Mouse (Mus musculus) neural tube, embryonic 14.5 days (tissue): ENCODE results near the gene 2510009E07Rik. TPM values are rescaled to one million over a fixed set of nuclear protein-coding genes. Genes with fewer than 3 reads are reported as not detected.
A peak's percentile ranks its signal among the peaks of the same experiment; 100 is the strongest.

Source experiments
- ATAC-seq: fragments of 200-750 bp; cut with Nextera tagmentation; 2 replicates; pipeline ENCODE4 v1.8.0; 2017; ENCODE audit warnings: low read depth, mild to moderate bottlenecking, moderate TSS enrichment, moderate library complexity
- H3K27ac ChIP-seq: fragments of 300-500 bp; sonication (generic); 2 replicates; pipeline ENCODE4 v1.5.1; 2014; ENCODE audit warnings: low read depth, mild to moderate bottlenecking, control low read depth, low read length, moderate library complexity, mixed read lengths
- H3K27me3 ChIP-seq: fragments of 300-500 bp; sonication (generic); 2 replicates; pipeline ENCODE4 v1.6.1; 2014; ENCODE audit warnings: low read length; ENCODE audit not compliant: control insufficient read depth, insufficient read depth
- H3K36me3 ChIP-seq: fragments of 300-500 bp; sonication (generic); 2 replicates; pipeline ENCODE4 v1.6.1; 2014; ENCODE audit warnings: low read length, mixed read lengths; ENCODE audit not compliant: control insufficient read depth, insufficient read depth
- H3K4me1 ChIP-seq: fragments of 300-500 bp; sonication (generic); 2 replicates; pipeline ENCODE4 v1.6.1; 2014; ENCODE audit warnings: low read length; ENCODE audit not compliant: control insufficient read depth, insufficient read depth
- H3K4me2 ChIP-seq: fragments of 300-500 bp; sonication (generic); 2 replicates; pipeline ENCODE4 v1.6.1; 2014; ENCODE audit warnings: mild to moderate bottlenecking, low read depth, low read length, control low read depth
- H3K4me3 ChIP-seq: fragments of 300-500 bp; sonication (generic); 2 replicates; pipeline ENCODE4 v1.5.1; 2014; ENCODE audit warnings: low read depth, low read length, control low read depth, mixed read lengths
- H3K9ac ChIP-seq: fragments of 300-500 bp; sonication (generic); replicated peaks from 2 replicates; pipeline ENCODE4 v1.6.1; 2014; ENCODE audit warnings: low read depth, mild to moderate bottlenecking, control low read depth, low read length, mixed read lengths
- H3K9me3 ChIP-seq: fragments of 300-500 bp; sonication (generic); 2 replicates; pipeline ENCODE4 v1.6.1; 2016; ENCODE audit warnings: low read length; ENCODE audit not compliant: control insufficient read depth
- WGBS: fragments of 180-500 bp; shearing (Covaris S2); extraction: QIAGEN DNeasy Blood & Tissue Kit; methylation state at CpG from one replicate; pipeline ENCODE4 v1.1.7; 2014; 5-methylcytosine and 5-hydroxymethylcytosine counted together
- polyA plus RNA-seq: library from polyadenylated mRNA; unstranded; fragments of >200 nt; fragmentation: Nextera tagmentation; extraction: Ambion mirVana; gene quantifications from 2 replicates; pipeline ENCODE4 v1.2.1, GENCODE M21; 2014

Gene 2510009E07Rik
- polyA plus RNA-seq, result 43.7 and 51.5 TPM in 2 replicates

DNA sequence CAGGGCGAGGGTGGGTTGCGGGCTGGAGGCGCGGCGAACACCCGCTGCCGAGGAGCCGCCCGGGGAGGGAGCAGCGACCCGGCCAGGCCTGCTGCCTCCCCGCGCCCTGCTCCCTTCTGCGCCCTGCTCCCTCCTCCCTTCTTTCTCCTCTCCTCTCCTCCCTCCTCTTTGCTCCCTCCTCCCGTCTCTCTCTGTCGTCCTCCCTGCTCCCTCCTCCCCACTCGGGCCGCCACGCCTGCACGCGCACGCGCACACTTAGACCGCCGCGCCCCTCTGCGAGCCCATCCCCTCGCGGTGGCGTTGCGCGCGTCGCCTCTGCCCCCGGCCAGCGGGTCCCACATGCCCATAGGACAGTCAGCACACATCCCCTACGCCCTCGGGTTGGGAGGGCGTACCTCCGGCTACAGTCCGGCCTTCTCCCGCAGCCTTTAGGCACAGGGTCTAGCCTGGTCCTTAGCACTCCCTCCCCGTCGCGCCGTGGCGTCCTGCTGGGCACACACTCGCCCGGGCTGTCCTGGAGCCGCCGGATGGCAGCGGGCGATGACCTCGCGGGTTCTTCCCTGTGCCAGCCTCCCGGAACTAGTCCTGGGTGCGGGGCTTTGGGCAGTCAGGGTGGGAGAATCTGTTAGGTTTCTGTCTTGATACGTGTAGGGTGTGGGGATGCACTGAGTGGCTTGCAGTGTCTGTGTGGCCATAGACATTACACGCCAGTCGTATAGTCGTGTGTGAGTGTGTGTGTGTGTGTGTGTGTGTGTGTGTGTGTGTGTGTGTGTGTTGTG lies at the start of gene 2510009E07Rik:
2510009E07Rik (minus strand) TSS at position 203 of the 779 bp plus-strand sequence.
- Histone ChIP-seq H3K4me3 (peak within 1 kb of the TSS; percentile 90), H3K9me3 (no peaks in the 10 kb centered on the region), H3K4me2 (peak within 1 kb of the TSS; percentile 85), H3K9ac (peak within 1 kb of the TSS; percentile 96), H3K4me1 (peaks cover 25% of the 10 kb centered on the region; the same call in 1 of the 2 replicates), H3K36me3 (no peaks in the 10 kb centered on the region), H3K27me3 (no peaks in the 10 kb centered on the region), H3K27ac (peak within 1 kb of the TSS; percentile 96)
- under 1% methylated on average over 43 of the region's 61 CpGs for WGBS
- ATAC-seq, result peak; percentile 92

DNA sequence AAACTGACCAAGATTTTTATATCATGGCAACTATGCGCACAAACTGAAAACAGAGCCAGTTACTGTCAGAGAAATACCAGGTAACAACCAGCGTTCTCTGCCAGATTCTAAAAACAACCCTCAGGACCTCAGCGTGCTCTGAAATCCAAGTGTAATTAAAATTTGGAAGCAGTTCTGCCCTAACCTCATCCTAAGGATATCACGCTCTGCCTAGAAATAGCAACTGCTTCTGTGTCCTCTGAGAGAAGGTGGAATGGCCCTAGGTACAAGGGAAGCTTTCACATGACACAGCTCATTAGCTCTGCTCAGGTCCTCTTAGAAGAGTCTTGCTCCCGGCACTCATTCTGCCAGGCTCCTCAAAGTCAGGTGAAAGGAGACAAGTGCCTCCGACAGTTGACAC lies 48.9 kb upstream of the 2510009E07Rik start:
- Histone ChIP-seq H3K9ac (no peak overlapping the region), H3K9me3 (no peaks in the 10 kb centered on the region), H3K4me1 (no peaks in the 10 kb centered on the region), H3K36me3 (no peaks in the 10 kb centered on the region), H3K27me3 (no peaks in the 10 kb centered on the region), H3K4me2 (no peak overlapping the region), H3K27ac (no peak overlapping the region), H3K4me3 (no peak overlapping the region)
- ATAC-seq, result no peak
- WGBS, result 92% methylated on average over 6 of the region's 6 CpGs

DNA sequence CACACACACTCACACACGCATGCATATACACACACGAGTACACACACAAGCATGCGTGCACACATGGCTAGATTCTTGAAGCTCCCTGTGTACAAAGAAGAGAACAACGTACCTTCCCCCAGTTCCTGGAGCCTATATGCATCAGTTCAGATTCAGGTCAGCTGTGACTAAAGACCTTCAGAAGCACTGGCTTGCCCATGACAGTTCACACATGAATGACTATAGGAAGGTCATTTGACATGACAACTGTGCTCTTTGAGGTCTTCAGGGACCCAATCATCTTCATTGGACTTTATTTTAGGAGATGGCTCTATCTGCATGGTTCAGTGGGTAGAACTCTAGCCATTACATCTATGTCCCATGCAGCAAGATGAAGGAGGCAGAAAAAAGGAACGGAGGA lies 48.4 kb upstream of the 2510009E07Rik start:
- no peak for ATAC-seq
- Histone ChIP-seq H3K4me1 (no peaks in the 10 kb centered on the region), H3K27me3 (no peaks in the 10 kb centered on the region), H3K4me3 (no peak overlapping the region), H3K27ac (no peak overlapping the region), H3K36me3 (no peaks in the 10 kb centered on the region), H3K9ac (no peak overlapping the region), H3K9me3 (no peaks in the 10 kb centered on the region), H3K4me2 (no peak overlapping the region)
- 90% methylated on average over 5 of the region's 5 CpGs for WGBS

DNA sequence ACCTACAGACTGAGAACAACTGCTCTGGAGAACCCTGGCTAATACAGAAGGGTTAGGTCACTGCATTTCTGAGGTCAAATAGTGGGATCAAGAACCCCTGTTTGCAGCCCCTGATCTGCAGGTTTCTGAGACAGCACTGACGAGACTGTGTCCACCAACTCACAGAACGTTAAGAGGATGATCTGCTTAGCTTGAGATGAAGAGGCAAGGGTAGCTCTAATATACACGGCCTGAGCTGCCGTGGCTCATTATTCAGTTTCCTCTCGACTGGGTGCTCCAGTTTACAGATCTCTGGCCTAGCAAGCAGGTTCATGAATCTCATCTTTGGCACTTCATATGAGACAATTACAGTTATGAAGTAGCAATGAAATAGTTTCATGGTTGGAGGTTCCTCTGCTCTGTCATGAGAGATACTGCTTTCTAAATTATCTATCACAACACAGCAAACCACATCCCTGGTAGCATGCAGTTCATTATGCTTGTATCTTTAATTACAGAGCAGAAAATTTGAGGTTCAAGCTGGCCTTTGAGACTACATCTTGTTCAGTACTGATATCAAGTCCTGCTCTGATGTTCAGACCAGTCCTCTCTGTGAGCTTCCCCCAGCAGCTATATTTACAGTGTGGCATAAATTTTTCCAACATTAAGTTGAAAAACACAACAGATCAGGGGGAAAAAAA lies 47.9 kb upstream of the 2510009E07Rik start:
- Histone ChIP-seq H3K9ac (no peak overlapping the region), H3K27ac (no peak overlapping the region), H3K9me3 (no peaks in the 10 kb centered on the region), H3K27me3 (no peaks in the 10 kb centered on the region), H3K36me3 (no peaks in the 10 kb centered on the region), H3K4me2 (no peak overlapping the region), H3K4me1 (no peaks in the 10 kb centered on the region), H3K4me3 (no peak overlapping the region)
- ATAC-seq, result no peak
- WGBS, result 85% methylated on average over 5 of the region's 5 CpGs

DNA sequence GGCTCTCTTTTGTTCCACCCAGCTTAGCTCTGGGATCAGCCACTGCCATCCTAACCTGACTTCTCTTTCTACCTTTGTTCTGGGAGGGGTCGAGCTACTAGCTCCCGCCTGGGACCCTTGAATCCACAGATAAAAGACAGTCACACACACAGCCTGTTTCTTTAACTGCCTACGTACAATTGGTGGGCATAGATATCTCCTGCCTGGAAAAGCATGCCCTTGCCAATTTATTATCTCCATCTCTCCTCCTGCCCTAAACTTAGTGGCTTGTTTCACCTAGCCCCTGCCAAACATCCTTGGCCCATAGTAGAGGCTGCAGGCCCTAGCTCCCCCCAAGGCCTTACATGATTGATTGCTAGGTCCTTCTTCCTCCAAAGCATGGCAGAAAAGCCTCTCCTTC lies 47.1 kb upstream of the 2510009E07Rik start:
- 93% methylated on average over 3 of the region's 3 CpGs for WGBS
- Histone ChIP-seq H3K9ac (no peak overlapping the region), H3K9me3 (no peaks in the 10 kb centered on the region), H3K27ac (no peak overlapping the region), H3K27me3 (no peaks in the 10 kb centered on the region), H3K4me3 (no peak overlapping the region), H3K4me1 (no peaks in the 10 kb centered on the region), H3K4me2 (no peak overlapping the region), H3K36me3 (no peaks in the 10 kb centered on the region)
- no peak for ATAC-seq

DNA sequence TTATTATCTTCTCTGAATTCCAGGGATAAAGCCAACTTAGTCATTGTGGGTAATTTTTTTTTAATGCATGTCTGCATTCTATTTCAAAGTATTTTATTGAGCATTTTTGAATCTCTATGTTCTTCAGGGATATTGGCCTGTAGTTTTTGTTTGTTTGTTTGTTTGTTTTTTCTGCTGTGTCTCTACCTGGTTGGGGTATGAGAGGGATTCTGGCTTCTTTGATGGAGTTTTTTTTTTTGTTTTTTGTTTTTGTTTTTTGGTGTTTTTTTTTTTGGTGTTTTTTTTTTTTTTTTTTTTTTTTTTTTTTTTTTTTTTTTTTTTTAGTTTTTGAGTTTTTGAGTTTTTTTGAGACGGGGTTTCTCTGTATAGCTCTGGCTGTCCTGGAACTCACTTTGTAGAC lies 41.2 kb upstream of the 2510009E07Rik start:
- no peaks in the 10 kb centered on the region for H3K4me1 ChIP-seq
- ATAC-seq, result no peak
- H3K27ac ChIP-seq, result no peak overlapping the region
- no peaks in the 10 kb centered on the region for H3K36me3 ChIP-seq
- no peak overlapping the region for H3K9ac ChIP-seq
- no peak overlapping the region for H3K4me2 ChIP-seq
- 79% methylated on average over 1 of the region's 1 CpGs for WGBS
- no peak overlapping the region for H3K4me3 ChIP-seq
- no peaks in the 10 kb centered on the region for H3K27me3 ChIP-seq
- H3K9me3 ChIP-seq, result no peaks in the 10 kb centered on the region

DNA sequence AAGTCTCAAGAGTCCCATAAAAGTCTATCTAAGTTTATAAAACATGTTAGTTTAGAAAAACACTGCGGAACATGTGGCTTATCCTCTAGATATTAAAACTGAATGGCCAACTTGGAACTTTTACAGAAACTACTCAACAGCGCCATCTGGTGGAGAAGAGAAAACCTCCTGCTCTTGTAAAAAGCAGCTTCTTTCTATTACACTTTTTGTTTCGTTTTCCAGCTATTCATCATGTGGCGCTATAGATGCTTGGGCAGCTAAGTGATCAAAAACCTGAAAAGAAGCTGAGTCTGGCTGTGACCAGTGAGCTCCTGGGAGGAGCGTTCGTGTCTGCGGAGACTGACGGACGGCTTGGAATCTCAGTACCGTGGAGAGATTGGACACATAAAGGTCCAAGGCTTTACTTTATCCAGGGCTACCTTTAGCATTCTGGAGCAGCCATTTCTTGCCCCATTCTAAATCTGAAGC lies 33.5 kb upstream of the 2510009E07Rik start:
- peak overlapping the region; percentile 16; the same call in 1 of the 2 replicates for H3K4me3 ChIP-seq
- peak overlapping the region; percentile 41 for H3K4me2 ChIP-seq
- no peak overlapping the region; the same call in 1 of the 2 replicates for H3K9ac ChIP-seq
- H3K27ac ChIP-seq, result no peak overlapping the region
- no peaks in the 10 kb centered on the region for H3K36me3 ChIP-seq
- H3K4me1 ChIP-seq, result no peaks in the 10 kb centered on the region
- ATAC-seq, result peak; percentile 51
- no peaks in the 10 kb centered on the region for H3K9me3 ChIP-seq
- WGBS, result 27% methylated on average over 10 of the region's 10 CpGs
- H3K27me3 ChIP-seq, result no peaks in the 10 kb centered on the region

DNA sequence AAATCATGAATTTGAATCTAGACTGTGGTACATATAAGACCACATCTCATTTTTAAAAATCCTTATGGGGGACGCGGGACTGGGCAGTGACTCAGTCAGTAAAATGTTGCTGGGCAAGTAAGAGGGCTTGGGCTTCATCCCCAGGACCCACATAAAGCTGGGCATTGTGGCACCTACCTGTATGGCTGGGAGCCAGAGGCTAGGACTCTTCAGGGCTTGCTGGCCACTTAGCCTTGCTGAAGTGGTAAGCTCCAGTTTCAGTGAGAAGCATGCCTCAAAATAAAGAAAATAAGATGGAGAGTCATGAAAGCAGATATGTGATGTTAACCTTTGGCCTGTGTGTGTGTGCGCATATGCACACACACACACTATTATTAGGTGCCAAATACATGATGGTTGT lies 33.0 kb upstream of the 2510009E07Rik start:
- no peak overlapping the region for H3K4me2 ChIP-seq
- H3K4me3 ChIP-seq, result no peak overlapping the region
- no peak for ATAC-seq
- H3K27ac ChIP-seq, result no peak overlapping the region
- H3K9ac ChIP-seq, result no peak overlapping the region
- H3K9me3 ChIP-seq, result no peaks in the 10 kb centered on the region
- no peaks in the 10 kb centered on the region for H3K36me3 ChIP-seq
- WGBS, result 92% methylated on average over 3 of the region's 3 CpGs
- no peaks in the 10 kb centered on the region for H3K27me3 ChIP-seq
- no peaks in the 10 kb centered on the region for H3K4me1 ChIP-seq

DNA sequence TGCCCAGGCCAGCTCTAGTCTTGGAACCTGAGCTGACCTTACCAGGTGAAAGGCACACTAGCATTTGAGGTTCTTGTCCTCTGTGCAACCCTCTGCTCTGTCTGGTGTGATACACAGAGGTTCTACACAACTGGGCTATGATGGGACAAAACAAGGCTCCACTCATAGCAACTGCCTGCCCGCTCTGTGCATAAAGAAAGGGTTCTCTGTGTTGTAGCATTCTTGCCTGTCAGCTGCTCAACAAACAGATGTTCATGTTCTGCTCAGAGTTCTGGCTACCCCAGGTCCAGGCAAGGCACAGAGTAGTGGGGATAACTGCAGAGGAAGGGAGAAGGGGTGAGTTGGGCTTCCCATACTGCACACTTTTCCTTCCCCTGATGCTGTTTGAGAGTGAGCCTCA lies 29.8 kb upstream of the 2510009E07Rik start:
- Histone ChIP-seq H3K36me3 (no peaks in the 10 kb centered on the region), H3K4me2 (no peak overlapping the region), H3K4me1 (no peaks in the 10 kb centered on the region), H3K27ac (no peak overlapping the region), H3K27me3 (no peaks in the 10 kb centered on the region), H3K9me3 (no peaks in the 10 kb centered on the region), H3K9ac (no peak overlapping the region), H3K4me3 (no peak overlapping the region)
- 91% methylated on average over 1 of the region's 1 CpGs for WGBS
- ATAC-seq, result no peak
